In genomic region chr5:144663981-144664380, GRCm38 (mm10) we compare ENCODE assay signal across 24 mouse cellular contexts.
A peak's percentile ranks its signal among the peaks of the same experiment; 100 is the strongest.
DNase-seq lines count a peak whose midpoint lies in the region; ATAC-seq and TF ChIP-seq lines count a peak whose summit lies in the region.
"Had no signal": no experiment of that assay in that cellular context is flagged by ENCODE, and none has a peak within 500 bp of the region (broad histone marks: within the 10 kb centered on the region; RNA-seq: fewer than 3 reads in every experiment).

No protein-coding gene starts in this region.

- ATAC-seq in megakaryocyte-erythroid progenitor cell, adult 5-6 weeks (replicated peaks; ENCODE audit: low FRiP score, low TSS enrichment, poor library complexity, severe bottlenecking) = no peak
- ATAC-seq: activated CD4-positive, CD25-positive, alpha-beta regulatory T cell, adult 4 months; forebrain, embryonic 14.5 days; forebrain, embryonic 16.5 days; Patski had no signal

- peak overlapping the region; percentile 69; the same call in 1 of the 2 replicates for H3K27ac ChIP-seq in testis, adult 2 months (ENCODE audit: control insufficient read depth, insufficient read depth, low read depth, low read length)
- H3K27ac ChIP-seq: embryonic facial prominence, embryonic 13.5 days; embryonic facial prominence, embryonic 15.5 days; forebrain, embryonic 10.5 days; forebrain, embryonic 12.5 days had no signal

- intact Hi-C loops in left cerebral cortex, postnatal 10 days (cut with DNase I) = no loop called here

- no peak for DNase-seq in testis, postnatal 14 days (ENCODE audit: low spot score)
- DNase-seq in R1 (ENCODE audit: low read depth, low spot score) = peak; percentile 72
- DNase-seq in left cerebral cortex, postnatal 10 days (ENCODE audit: extremely low spot score in 1 of 2, low spot score in 2 of 2) = no peak
- DNase-seq: adrenal gland, adult 8-10 months; adrenal gland, postnatal 14 days; adrenal gland, postnatal 36 days; cerebellum, adult 11-12 months; cerebellum, adult 2 months; cerebellum, adult 9-10 months; cerebellum, postnatal 10 days; cerebellum, postnatal 36 days; embryo, embryonic 11 days had no signal

- no peaks in the 10 kb centered on the region for H3K27me3 ChIP-seq in testis, adult 2 months (ENCODE audit: control insufficient read depth, insufficient read depth, low read length)
- H3K27me3 ChIP-seq: embryonic facial prominence, embryonic 15.5 days had no signal

- TF ChIP-seq CTCF in testis, adult 2 months (IDR thresholded peaks at IDR 0.05; ENCODE audit: control insufficient read depth, insufficient read depth, insufficient replicate concordance, low read depth, low read length) = no peak

- H3K4me3 ChIP-seq in testis, adult 2 months (ENCODE audit: control insufficient read depth, low read depth, low read length) = peak overlapping the region; percentile 79
- H3K4me3 ChIP-seq: embryonic facial prominence, embryonic 13.5 days; embryonic facial prominence, embryonic 15.5 days; erythroblast, embryonic 14.5 days; forebrain, embryonic 10.5 days; forebrain, embryonic 12.5 days had no signal

- no peak for TF ChIP-seq POLR2A in testis, adult 2 months (IDR thresholded peaks at IDR 0.05; ENCODE audit: control insufficient read depth, low read depth, low read length)

- no peaks in the 10 kb centered on the region for H3K36me3 ChIP-seq in testis, adult 2 months (ENCODE audit: control insufficient read depth, insufficient read depth, low read length)
- H3K36me3 ChIP-seq: embryonic facial prominence, embryonic 13.5 days; embryonic facial prominence, embryonic 15.5 days; forebrain, embryonic 10.5 days; forebrain, embryonic 12.5 days; G1E had no signal

- peaks cover 15% of the 10 kb centered on the region for H3K4me1 ChIP-seq in testis, adult 2 months (ENCODE audit: control insufficient read depth, insufficient read depth, low read length)
- H3K4me1 ChIP-seq: embryonic facial prominence, embryonic 13.5 days; embryonic facial prominence, embryonic 15.5 days had no signal
